Mouse (Mus musculus) olfactory bulb, adult 2 months (tissue): Measurements from ENCODE around the gene Hexim1. TPM values are rescaled to one million over a fixed set of nuclear protein-coding genes. Genes with fewer than 3 reads are reported as not detected.

ENCODE experiments used
- H3K27ac ChIP-seq: fragments of 200-500 bp; 2 replicates; pipeline ENCODE4 v1.5.1; 2012; ENCODE audit warnings: low read depth, low read length; ENCODE audit not compliant: insufficient read depth
- H3K4me1 ChIP-seq: fragments of 200-500 bp; 2 replicates; pipeline ENCODE4 v1.6.1; 2012; ENCODE audit warnings: low read length; ENCODE audit not compliant: control insufficient read depth, insufficient read depth
- H3K4me3 ChIP-seq: fragments of 200-500 bp; 2 replicates; pipeline ENCODE4 v1.5.1; 2012; ENCODE audit warnings: mild to moderate bottlenecking, low read depth, low read length, moderate library complexity; ENCODE audit not compliant: insufficient read depth
- CTCF ChIP-seq: fragments of 200-500 bp; IDR thresholded peaks from 2 replicates; pipeline ENCODE4 v1.5.1; 2012; ENCODE audit warnings: low read depth, mild to moderate bottlenecking, low read length, moderate library complexity; ENCODE audit not compliant: insufficient read depth
- POLR2A ChIP-seq: fragments of 200-500 bp; IDR thresholded peaks from 2 replicates; pipeline ENCODE4 v1.6.1; 2012; ENCODE audit warnings: mild to moderate bottlenecking, low read depth, low read length, moderate library complexity; ENCODE audit not compliant: insufficient read depth
- WGBS: fragments of 180-500 bp; shearing (Covaris S2); methylation state at CpG from one replicate; pipeline ENCODE4 v1.1.7; 2018; 5-methylcytosine and 5-hydroxymethylcytosine counted together
- polyA plus RNA-seq: library from polyadenylated mRNA; stranded (reverse); fragments of >200 nt; gene quantifications from 2 replicates; pipeline ENCODE4 v1.2.4, GENCODE M21; 2012; ENCODE audit warnings: low replicate concordance; ENCODE audit not compliant: missing spikeins, insufficient read depth, insufficient read length

Gene Hexim1
- polyA plus RNA-seq, 1 experiment = not detected

- under 1% methylated on average over 39 of the region's 39 CpGs for WGBS
- peak within 1 kb of the TSS; percentile 97 for H3K27ac ChIP-seq
- H3K4me1 ChIP-seq = peaks cover 13% of the 10 kb centered on the region
- H3K4me3 ChIP-seq = peak within 1 kb of the TSS; percentile 77
- no peak for TF ChIP-seq POLR2A
- no peak for TF ChIP-seq CTCF
Observed at GRCm38 (mm10) chr11:103131701-103132575, 15.9 kb downstream of the Hexim1 start, which contains the start of gene Hexim2. Gene Hexim2, plus strand, starts transcription at chr11:103132429.

DNA sequence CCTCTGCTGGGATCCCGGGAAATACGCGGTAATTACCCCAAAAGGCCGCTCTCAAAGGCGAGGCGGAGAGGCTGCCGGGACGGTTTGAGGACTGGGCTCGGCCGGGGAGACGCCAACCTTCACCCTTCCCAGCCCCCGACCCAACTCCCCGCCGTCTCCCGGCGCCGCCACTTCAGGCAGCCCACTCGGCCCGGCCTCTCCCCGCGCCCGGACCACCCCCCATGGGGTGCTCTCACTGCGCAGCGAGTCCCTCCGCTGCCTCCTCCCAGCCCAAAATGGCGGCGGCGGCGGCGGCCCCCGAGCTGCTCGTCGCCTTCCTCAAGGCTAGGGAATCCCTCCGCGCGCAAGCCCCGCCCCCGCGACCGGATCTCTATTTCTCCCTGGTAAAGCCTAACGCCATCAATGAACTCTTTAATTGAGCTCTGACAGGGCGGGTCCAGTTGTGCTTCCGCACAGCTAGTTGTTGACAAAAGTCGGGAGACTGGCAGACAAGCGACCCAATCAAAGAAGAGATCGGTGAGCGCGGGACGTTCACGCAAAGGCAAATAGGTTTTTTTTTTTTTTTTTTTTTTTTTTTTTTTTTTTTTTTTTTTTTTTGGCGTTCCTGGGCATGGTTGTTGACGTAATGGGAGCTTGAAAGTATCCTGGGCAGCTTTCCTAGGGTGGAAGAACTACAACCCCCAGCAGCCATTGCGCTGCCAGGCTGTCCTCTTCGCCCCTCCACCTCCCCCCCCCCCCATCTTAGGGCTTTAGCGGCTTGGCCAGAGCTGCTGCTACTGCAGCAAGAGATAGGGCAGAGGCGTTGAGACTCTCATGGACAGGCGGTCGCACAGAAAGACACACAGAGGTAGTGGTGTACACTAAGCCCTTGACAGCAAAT is 16.8 kb downstream of the Hexim1 start:
- TF ChIP-seq POLR2A (peak; percentile 96), CTCF (no peak)
- Histone ChIP-seq H3K27ac (peak overlapping the region; percentile 97), H3K4me3 (peak overlapping the region; percentile 77), H3K4me1 (peaks cover 13% of the 10 kb centered on the region)
- under 1% methylated on average over 57 of the region's 58 CpGs for WGBS

GRCm38 (mm10) chr11:103133456-103134185 is 17.6 kb downstream of the Hexim1 start:
- WGBS = 40% methylated on average over 6 of the region's 6 CpGs
- TF ChIP-seq POLR2A = no peak
- TF ChIP-seq CTCF = no peak
- H3K4me3 ChIP-seq = peak overlapping the region; percentile 42

DNA sequence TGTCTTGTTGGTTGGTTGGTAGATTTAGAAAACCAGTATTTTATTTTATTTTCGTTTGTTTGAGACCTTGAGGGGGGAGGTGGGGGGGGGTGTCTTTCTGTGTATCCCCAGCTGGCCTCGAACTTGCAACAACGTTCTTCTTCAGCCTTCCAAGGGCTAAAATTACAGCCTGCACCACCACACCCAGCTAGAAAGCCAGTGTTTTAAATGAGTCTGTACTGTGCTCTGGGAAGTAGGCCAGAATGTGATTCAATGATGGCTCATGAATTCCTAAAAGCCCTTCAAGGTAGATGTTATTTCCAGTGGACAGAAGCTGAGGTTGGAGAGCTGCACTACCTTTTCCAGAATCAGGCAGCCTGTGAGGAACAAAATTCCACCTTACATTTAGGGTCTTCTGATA is 18.2 kb downstream of the Hexim1 start:
- Histone ChIP-seq H3K4me3 (no peak overlapping the region), H3K4me1 (peaks cover 13% of the 10 kb centered on the region), H3K27ac (no peak overlapping the region)
- WGBS = 14% methylated on average over 3 of the region's 3 CpGs
- TF ChIP-seq CTCF (no peak), POLR2A (no peak)

More at GRCm38 (mm10) chr11:103133456-103134185, 17.6 kb downstream of the Hexim1 start:
- Histone ChIP-seq H3K4me1 (peaks cover 13% of the 10 kb centered on the region), H3K27ac (peak overlapping the region; percentile 79)

DNA sequence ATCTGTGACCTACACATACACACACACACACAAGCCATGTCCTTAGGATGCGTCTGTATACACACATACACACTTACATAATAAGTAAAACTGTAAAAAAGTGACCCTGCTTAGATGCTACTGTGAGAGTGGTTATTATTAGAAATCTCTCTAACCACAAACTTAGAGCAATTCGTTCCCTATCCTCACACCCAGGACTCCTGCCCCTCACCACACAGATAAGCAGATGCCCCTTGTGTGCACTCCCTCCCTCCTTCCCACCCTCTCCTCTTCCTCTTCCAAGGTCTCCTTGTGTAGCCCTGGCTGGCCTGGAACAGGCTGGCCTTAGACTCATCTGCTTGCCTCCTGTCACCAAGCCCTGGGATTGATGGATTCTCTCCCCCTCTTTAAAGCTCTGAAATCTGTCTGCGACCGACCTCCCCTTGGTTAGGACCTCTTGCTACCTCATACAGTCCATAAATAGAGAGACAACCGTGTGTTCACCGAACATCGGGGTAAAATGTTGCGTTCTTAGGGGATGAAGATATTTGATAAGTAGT is 20.1 kb downstream of the Hexim1 start:
- peaks cover 24% of the 10 kb centered on the region for H3K4me1 ChIP-seq

GRCm38 (mm10) chr11:103139951-103140762 is 24.1 kb downstream of the Hexim1 start:
- Histone ChIP-seq H3K27ac (peak overlapping the region; percentile 95), H3K4me1 (peaks cover 36% of the 10 kb centered on the region), H3K4me3 (no peak overlapping the region)
- WGBS = 70% methylated on average over 14 of the region's 14 CpGs
- no peak for TF ChIP-seq POLR2A
- no peak for TF ChIP-seq CTCF

More for the DNA sequence above, 20.1 kb downstream of the Hexim1 start:
- 85% methylated on average over 8 of the region's 8 CpGs for WGBS
- H3K27ac ChIP-seq = no peak overlapping the region
- no peak overlapping the region for H3K4me3 ChIP-seq
- no peak for TF ChIP-seq POLR2A
- no peak for TF ChIP-seq CTCF

DNA sequence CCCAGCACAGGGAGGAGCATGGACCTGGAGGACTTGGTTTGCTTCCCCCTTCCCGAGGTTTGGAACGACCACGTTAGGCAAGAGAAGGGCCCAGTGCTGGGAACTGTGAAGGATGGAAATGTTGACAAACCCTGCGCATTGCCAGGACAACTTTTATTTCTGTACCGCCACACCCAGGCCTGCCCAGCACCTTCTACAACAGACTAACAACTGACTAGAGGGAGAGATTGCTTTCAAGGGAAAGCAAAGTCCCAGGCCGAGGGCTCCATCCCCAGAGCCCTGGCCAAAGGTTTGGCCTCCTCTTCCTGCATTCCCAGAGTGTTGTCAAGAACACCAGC is 24.7 kb downstream of the Hexim1 start:
- 35% methylated on average over 6 of the region's 6 CpGs for WGBS
- peak overlapping the region; percentile 95 for H3K27ac ChIP-seq

More for the DNA sequence above, 24.7 kb downstream of the Hexim1 start:
- no peak for TF ChIP-seq POLR2A
- TF ChIP-seq CTCF = no peak
- Histone ChIP-seq H3K4me3 (no peak overlapping the region), H3K4me1 (peaks cover 36% of the 10 kb centered on the region)
